In the genomic region with DNA sequence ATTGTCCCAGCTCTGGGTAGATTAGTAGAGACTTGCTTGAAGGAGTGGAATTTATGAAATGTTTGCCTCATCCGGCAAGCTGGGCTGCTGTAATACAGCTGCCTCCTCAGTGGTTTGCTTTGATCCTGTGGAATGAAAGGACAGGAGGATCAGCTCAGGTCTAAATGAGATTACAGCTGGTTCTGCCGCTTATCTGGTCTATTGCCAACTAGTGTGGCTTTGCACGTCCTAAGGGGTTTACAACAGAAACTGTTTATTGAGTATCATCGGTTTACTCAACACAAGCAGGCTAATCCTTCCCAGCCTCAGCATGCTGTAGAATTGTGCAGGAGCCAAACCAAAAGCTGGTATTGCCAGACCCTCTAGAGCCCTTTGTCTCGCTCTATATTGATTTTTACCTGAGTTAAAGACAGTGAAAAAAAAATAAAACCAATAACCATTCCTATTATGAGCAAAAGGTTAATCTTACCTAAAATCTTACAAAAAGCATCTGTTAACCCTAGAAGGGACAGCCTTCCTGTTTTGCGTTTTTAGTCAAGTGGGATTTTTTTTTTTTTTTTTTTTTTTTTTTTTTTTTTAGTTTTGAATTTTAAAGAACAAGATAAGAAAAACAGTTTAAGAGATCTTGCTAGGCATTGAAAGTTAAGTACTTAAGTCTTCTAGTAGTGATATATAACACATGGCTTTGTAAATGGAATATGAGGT, we compare ENCODE assay signal across 11 mouse cellular contexts.
DNase-seq lines count a peak whose midpoint lies in the region; ATAC-seq and TF ChIP-seq lines count a peak whose summit lies in the region.
"Had no signal": no experiment of that assay in that cellular context is flagged by ENCODE, and none has a peak within 500 bp of the region (broad histone marks: within the 10 kb centered on the region; RNA-seq: fewer than 3 reads in every experiment).

No protein-coding gene starts in this region.

- no peak for TF ChIP-seq CTCF in lung, embryonic 14.5 days (IDR thresholded peaks at IDR 0.05; ENCODE audit: low read depth)

- no peaks in the 10 kb centered on the region for H3K9me3 ChIP-seq in lung, embryonic 14.5 days (ENCODE audit: low read depth, low read length)
- H3K9me3 ChIP-seq in liver, embryonic 13.5 days (replicated peaks): no peaks in the 10 kb centered on the region
- H3K9me3 ChIP-seq in stomach, embryonic 16.5 days (replicated peaks; ENCODE audit: control insufficient read depth, low read length): no peaks in the 10 kb centered on the region
- H3K9me3 ChIP-seq: megakaryocyte, embryonic 14.5 days had no signal

- H3K4me2 ChIP-seq in lung, embryonic 14.5 days: no peak overlapping the region
- H3K4me2 ChIP-seq in liver, embryonic 13.5 days: peak overlapping the region; percentile 10; the same call in 1 of the 2 replicates
- peak overlapping the region; percentile 12; the same call in 1 of the 2 replicates for H3K4me2 ChIP-seq in stomach, embryonic 16.5 days (ENCODE audit: low read depth, low read length)

- H3K36me3 ChIP-seq in lung, embryonic 14.5 days (ENCODE audit: insufficient read depth): no peaks in the 10 kb centered on the region
- H3K36me3 ChIP-seq in liver, embryonic 13.5 days: peaks cover 11% of the 10 kb centered on the region; the same call in 1 of the 2 replicates
- H3K36me3 ChIP-seq in stomach, embryonic 16.5 days (ENCODE audit: control insufficient read depth, insufficient read depth, low read length): no peaks in the 10 kb centered on the region

- DNase-seq in lung, embryonic 14.5 days: peak; percentile 9
- DNase-seq in lung, postnatal 4 days: no peak
- peak; percentile 23 for DNase-seq in embryo, embryonic 9.5 days (ENCODE audit: extremely low spot score)
- peak; percentile 6 for DNase-seq in liver, embryonic 13.5 days
- DNase-seq in layer of hippocampus, postnatal 25 days (ENCODE audit: extremely low spot score in 1 of 2, low spot score in 1 of 2): no peak
- no peak for DNase-seq in cerebellum, adult 11-12 months
- DNase-seq: cerebellum, adult 11 months; heart, postnatal 4 days; thymus, postnatal 36 days had no signal

- no peak overlapping the region for H3K9ac ChIP-seq in lung, embryonic 14.5 days
- H3K9ac ChIP-seq in liver, embryonic 13.5 days: no peak overlapping the region
- no peak overlapping the region for H3K9ac ChIP-seq in stomach, embryonic 16.5 days (ENCODE audit: low read length)

- H3K4me1 ChIP-seq in lung, embryonic 14.5 days (ENCODE audit: insufficient read depth): no peaks in the 10 kb centered on the region
- peaks cover 21% of the 10 kb centered on the region for H3K4me1 ChIP-seq in liver, embryonic 13.5 days (replicated peaks)
- H3K4me1 ChIP-seq in stomach, embryonic 16.5 days (ENCODE audit: control insufficient read depth, insufficient read depth, low read length): 0 out of 2 replicates have a peak, but pooled peaks cover 2% of the 10 kb centered on the region

- no peak overlapping the region for H3K27ac ChIP-seq in lung, embryonic 14.5 days (ENCODE audit: low read depth)
- H3K27ac ChIP-seq in liver, embryonic 13.5 days: no peak overlapping the region
- peak overlapping the region; percentile 6; the same call in 1 of the 2 replicates for H3K27ac ChIP-seq in stomach, embryonic 16.5 days (ENCODE audit: low read length)

- 42% methylated on average over 6 of the region's 6 CpGs for WGBS in lung, embryonic 14.5 days
- 26% methylated on average over 6 of the region's 6 CpGs for WGBS in liver, embryonic 13.5 days (ENCODE audit: insufficient replicate concordance)
- 28% methylated on average over 6 of the region's 6 CpGs for WGBS in stomach, embryonic 16.5 days

- no peak for ATAC-seq in lung, embryonic 14.5 days (ENCODE audit: insufficient read depth)
- ATAC-seq in liver, embryonic 13.5 days (ENCODE audit: low read depth): peak; percentile 67
- peak; percentile 21; the same call in 1 of the 2 replicates for ATAC-seq in stomach, embryonic 16.5 days (ENCODE audit: insufficient read depth, low FRiP score)

- no peaks in the 10 kb centered on the region for H3K27me3 ChIP-seq in lung, embryonic 14.5 days (ENCODE audit: insufficient read depth, low read length)
- no peaks in the 10 kb centered on the region for H3K27me3 ChIP-seq in liver, embryonic 13.5 days
- no peaks in the 10 kb centered on the region for H3K27me3 ChIP-seq in stomach, embryonic 16.5 days (ENCODE audit: control insufficient read depth, insufficient read depth, low read length)
- H3K27me3 ChIP-seq: megakaryocyte, embryonic 14.5 days had no signal

- H3K4me3 ChIP-seq in lung, embryonic 14.5 days (ENCODE audit: low read depth, low read length): no peak overlapping the region
- H3K4me3 ChIP-seq in liver, embryonic 13.5 days (replicated peaks): no peak overlapping the region
- H3K4me3 ChIP-seq in stomach, embryonic 16.5 days (replicated peaks; ENCODE audit: low read length): no peak overlapping the region
- H3K4me3 ChIP-seq: megakaryocyte, embryonic 14.5 days had no signal

Comparison
In these comparisons a context has a peak if more than half of its experiments do, and no peak if none do; other contexts are left out.
1. DNase-seq: peak in lung, embryonic 14.5 days (single experiment), embryo, embryonic 9.5 days (single experiment) and liver, embryonic 13.5 days (single experiment); none in lung, postnatal 4 days (0 of 2), layer of hippocampus, postnatal 25 days (0 of 2) and cerebellum, adult 11-12 months (single experiment).